Mouse (Mus musculus) naive thymus-derived CD4-positive, alpha-beta T cell, adult 2 months (primary cell): ENCODE results near the gene Vamp8.

Experiments
- DNase-seq: peaks from one replicate; pipeline ENCODE4 v3.0.0-alpha.2; 2011; ENCODE audit warnings: low read depth

The Vamp8 gene

DNA sequence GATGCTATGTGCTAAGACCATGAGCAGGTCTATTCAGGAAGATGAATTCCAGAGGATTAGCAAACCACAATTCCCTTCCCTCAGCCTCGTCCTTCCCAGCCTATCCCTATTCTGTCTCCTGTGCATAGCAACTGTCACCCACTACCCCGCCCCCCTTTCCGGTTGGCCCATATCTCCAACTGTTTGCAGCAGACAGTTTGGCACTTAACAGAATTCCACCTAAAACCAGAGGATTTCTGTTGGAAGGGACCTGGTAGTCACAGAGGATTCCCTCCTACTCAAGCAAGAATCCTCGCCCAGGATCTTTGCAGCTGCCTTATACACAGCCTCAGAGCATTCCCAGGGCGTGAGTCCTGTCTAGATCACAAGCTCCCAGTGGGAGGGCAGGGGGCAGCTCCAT, 19.4 kb downstream of the Vamp8 start:
- no peak for DNase-seq

DNA sequence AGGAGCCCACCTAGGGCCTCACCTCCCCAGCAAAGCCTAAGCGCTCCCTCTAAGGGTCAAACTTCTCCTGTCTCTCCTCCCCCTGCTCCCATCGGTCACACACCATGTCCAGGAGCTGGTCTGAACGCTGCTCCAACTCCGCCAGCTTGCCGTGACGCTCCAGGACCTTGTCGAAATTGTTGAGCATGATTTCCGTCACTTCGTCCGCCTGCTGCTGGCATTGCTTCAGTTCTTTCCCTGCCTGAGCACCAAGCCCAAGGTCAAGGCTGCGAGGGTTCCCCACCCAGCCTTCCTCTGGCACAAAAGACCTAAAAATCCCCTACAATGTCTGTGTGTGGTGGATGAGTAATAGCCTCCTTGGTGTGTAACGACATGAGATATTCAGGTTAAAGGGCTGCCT, 20.4 kb downstream of the Vamp8 start:
- DNase-seq, result no peak

DNA sequence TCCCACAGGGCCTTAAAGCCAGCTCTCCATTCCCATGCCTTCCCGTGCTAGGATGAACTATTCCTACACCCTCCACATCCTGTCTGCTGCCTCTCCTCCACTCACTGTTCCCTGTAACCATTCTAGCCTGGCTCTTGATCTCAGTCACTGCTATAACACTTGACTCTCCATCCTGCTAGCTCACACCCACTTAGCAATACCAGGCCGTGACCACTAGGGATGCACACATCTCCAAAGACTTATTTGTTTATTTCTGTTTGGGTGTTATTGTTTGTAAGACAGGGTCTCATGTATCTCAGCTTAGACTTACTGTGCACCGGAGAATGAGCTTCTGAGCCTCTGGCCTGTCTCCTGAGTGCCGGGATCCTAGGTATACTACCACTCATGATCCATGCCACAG, 20.9 kb downstream of the Vamp8 start:
- no peak for DNase-seq

DNA sequence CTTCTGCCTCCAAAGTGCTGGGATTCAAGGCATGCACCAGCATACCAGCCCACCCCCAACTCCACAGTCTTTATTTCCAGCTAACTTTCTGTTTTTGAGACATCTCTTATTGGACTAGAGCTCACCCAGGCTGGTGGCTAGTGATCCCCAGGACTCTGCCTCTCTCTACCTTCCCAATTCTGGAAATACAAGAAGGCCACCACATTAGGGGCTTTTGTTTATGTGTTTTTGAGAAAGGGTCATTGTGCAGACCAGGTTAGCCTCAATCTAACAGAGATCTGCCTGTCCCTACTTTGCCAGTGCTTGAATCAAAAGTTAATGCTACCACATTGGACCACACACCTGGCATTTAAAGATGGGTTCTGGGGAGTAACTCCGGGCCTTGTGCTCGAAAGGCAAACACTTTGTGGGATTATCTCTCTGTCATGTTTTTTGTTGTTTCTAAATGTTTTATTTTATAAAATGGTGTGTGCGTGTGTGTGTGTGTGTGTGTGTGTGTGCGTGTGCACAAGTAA, 23.0 kb downstream of the Vamp8 start:
- DNase-seq, result no peak

DNA sequence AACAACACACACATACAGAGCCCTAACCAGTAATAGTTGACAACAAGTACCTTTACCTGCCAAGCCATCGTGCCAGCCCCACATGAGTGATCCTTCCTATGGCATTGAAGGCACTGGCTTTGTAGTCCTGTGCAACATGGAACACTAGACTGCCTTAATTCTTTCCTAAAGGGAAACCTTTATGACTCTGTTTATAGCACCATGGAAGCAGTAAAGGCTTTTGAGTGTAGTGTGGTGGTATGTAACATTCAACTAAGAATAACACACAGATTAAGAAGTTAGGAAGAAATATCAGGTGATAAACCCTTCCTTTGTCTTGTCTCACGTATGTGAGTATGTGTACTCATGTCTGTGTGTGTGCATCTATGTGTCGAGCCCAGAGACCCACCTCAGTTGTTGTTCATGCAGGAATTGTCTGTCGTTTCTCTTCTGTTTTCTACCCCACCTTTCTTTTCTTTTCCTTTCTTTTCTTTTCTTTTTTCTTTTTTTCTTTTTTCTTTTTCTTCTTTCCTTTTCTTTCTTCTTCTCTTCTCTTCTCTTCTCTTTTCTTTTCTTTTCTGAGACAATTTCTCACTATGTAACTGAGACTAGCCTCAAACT, 23.6 kb downstream of the Vamp8 start, which contains the start of gene Rnf181:
Gene Rnf181 (minus strand): TSS at position 113 of the 600 bp plus-strand sequence.
- no peak for DNase-seq

DNA sequence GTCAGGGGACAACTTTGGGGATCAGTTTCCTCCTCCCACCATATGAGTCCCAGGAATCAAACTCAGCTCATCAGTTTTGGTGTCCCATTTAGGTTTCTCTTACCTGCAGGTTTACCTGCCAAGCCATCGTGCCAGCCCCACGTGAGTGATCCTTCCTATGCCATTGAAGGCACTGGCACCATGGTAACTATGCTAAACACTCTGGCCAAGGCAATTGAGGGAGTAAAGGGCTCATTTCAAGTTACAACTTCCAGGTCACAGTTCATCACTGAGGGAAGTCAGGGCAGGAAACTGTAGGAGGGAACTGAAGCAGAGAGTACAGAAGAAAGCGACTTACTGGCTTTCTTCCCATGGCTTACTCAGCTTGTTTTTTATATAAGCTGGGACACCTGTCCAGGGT, 24.2 kb downstream of the Vamp8 start:
- no peak for DNase-seq

DNA sequence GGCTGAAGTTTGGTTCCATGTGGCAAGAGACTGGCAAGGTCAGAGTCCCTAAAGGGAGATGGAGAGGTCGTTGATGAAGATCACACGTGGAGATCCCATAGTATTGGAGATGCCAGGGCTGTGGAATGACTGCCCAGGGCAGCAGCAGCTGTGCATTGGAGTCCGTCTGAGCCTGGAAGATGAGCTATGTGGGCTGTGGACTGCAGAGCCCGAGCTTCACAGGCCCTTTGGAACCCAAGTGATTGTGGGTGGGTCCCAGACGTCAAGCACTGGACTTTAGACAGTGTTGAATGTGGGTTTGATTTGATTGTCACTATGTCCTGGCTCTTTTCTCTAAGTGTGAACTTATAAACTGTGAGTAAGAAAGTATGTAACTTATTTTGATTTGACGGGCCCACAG, 25.5 kb downstream of the Vamp8 start:
- no peak for DNase-seq

DNA sequence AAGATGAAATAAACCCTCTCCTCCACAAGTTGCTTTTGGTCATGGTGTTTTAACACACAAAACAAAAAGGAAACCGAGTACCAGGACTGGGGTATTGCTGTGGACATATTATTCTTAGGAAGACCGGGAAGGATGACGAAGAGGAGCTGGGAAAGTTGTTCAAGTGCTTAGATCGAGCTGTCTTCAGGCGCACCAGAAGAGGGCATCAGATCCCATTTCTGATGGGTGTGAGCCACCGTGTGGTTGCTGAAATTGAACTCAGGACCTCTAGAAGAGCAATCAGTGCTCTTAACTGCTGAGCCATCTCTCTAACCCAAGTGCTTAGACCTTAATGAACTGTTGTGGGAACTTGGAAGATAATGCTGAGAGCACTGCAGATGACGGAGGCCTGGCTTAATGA, 26.5 kb downstream of the Vamp8 start:
- DNase-seq, result no peak

DNA sequence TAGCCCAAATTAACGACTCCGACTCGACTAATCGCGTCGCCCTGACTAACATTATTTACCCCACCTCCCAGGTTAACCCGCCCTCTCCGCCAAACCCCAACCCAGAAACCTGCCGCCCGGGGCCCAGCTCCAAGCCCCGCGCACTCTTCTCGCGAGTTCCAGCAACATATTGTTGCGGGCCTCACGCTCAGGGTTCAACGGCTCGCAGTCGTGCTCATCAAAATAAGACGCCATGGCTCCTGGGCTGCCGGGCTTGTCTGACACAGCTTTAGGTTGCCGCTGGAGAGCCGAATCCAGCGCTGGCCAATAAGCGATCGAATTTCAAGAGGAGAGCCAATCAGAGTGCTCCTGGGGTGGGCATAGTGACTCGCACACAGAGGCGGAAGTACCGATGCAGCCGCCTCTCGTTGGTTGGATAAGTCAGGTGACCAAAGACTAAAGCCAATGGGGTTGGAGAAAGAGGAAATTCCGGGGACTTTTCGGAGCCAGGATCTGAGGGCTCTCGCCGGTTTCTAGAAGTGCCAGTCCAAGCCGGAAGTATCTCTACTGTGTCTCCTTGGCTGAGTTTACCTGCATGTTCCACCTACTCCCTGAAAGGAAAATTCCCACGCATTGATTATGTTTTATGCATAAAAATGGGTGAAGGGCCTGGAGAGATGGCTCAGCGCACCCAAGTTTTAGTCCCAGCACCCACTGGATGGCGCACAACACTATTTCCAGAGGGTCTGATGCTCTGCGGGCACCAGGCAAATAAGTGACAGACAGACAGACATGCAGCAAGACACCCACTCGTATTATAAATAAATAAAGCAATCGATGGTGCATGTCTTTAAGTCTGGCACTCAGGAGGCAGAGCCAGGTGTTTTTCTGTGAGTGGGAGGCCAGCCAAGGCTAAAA, 28.1 kb downstream of the Vamp8 start:
- peak; percentile 97 for DNase-seq

DNA sequence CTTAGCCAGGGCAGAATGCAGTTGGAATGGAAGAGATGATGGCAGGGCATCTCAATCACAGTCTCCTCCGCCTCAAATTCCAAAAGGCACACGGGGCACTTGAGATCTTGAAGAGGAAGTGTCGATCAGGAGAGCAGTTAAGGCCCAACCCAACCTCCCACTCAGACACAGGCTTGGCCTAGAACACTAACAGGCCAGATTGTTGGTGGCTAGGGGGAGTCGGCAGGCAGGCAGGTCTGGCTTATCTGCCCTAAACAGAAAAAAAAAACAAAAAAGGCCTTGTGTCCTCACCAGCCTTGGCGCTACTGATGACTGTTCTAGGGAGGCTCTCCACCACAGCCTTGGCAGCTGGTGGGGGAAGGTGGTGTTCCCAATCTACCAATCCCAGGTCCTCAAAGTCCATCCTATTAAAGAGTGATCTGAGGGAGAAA, 29.4 kb downstream of the Vamp8 start:
- no peak for DNase-seq

DNA sequence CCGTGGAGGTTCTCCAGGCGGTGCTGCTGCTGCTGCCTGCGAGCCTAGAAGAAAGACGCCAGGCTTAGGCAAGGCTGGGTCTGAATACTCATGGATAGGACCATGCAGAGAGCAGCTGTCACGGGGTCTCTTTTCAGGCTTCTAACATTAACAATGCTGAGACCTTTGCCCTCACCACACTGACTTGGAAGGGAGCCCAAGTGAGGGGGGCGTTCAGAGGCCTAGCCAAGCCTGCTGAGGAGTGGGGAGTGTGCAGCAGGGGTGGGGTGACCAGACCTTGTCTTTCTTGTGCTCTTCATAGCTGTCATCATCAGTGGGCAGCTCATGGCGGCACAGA, 29.9 kb downstream of the Vamp8 start:
- no peak for DNase-seq

DNA sequence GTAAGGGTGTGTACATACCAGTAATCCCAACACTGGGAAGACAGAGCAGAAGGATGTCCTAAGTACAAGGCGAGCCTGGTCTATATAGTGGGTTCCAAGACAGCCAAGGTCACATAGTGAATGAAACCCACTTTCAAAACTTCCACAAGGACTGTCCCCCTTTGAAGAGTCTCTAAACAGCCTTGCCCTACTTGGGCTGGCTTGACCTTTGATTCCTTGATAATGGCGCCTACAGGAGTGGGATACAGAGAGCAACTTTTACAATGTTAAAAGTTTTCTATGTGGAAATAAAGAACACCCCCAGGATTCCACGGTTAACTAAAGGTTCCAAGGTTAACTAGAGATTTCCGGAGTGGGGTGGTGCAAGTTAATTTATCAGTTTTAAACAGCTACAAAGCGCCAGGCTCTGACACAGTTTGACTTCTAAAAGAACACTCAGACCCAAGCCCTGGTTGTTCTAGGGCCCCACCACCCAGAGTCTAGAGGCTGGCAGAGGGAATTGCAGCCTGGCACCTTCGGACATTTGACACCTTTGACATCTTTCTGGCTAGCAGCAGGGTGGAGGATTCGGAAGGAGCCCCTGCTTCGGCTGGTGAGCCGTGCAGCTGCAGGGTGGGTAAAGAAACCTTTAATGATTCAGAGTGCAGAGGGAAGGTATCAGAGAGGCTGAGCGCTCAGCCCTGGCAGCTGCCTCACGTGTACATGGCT, 30.5 kb downstream of the Vamp8 start:
- no peak for DNase-seq

DNA sequence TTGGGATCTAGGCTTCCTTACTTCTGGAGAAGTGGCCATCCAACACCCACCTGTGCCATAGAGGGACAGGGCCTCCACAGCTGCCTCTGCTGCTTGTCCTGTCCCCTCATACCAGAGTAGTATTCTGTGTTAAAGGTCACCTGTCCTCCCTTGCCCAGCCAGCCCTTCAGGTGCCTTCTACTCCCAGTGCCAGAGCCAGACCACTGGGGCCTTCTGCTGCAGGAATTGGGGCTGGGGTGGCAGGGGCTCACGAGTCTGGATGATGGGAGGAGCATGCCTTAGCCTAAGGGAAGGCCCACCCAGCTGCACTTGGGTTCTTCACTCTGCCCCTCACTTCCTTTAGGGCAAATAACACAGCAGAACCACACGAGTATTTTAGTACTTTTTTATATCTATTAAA, 31.2 kb downstream of the Vamp8 start:
- DNase-seq, result no peak

DNA sequence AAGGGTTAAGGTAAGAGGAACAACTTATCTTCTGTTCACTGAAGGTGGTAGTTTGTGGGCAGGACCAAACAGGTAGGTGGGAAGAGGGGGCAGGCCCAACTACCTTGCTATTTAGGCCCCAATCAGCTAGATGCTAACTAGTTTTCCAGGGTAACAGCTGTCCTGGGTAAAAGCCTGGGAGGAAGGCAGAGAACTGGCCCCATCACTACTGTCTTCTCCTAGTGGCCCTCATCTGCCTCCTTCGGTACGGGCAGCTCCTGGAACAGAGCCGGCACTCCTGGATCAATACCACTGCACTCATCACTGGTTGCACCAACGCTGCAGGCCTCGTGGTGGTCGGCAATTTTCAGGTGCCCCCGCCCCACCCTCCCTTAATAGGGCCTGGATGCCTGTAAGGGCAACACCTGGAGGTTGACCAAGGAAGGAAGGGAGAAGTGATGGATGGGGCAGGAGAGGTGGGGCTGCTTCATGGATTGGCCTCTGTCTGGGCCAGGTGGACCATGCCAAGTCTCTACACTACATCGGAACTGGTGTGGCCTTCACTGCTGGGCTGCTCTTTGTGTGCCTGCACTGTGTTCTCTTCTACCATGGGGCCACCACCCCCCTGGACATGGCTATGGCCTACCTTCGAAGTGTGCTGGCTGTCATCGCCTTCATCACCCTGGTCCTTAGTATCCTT, 32.3 kb downstream of the Vamp8 start:
- no peak for DNase-seq

DNA sequence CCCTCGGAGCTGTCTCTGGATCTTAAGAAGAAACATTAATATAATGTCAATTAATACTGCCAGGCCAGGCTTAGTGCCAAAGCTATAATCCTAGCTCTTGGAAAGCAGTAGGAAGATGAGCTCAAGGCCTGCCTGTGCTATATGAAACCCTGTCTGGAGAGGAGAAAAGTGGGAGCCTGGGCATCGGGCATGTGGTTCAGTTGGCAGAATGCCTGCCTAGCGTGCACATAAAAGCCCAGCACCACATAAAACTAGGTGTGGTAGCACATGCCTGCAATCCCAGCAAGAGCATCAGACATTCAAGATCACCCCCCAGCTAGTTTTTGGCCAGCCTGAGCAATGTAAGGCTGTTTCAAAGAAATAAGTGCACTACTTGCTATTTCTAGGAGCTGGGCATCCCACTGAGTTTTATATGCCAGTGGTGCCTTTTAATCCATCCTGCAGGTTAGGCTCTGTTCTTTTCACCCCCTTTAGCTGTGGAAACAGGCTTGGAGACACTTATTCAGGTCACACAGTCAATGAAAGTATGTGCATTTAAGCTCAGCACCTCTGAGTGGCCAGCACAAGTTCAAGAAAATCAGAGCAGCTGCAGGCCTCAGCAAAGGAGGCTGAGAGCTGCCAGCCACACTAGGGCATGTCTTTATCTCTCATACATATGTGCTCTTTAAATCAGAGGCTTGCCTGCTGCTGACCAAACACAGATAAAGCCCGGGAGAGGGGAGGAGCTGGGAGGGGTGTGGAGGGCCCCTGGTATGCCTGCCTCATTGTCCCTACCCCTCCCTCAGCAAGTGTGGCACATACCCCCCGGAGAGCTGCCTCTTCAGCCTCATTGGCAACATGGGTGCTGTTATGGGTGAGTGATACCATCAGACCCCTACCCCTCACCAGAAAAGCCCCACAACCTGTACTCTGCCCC, 33.1 kb downstream of the Vamp8 start:
- DNase-seq, result no peak

DNA sequence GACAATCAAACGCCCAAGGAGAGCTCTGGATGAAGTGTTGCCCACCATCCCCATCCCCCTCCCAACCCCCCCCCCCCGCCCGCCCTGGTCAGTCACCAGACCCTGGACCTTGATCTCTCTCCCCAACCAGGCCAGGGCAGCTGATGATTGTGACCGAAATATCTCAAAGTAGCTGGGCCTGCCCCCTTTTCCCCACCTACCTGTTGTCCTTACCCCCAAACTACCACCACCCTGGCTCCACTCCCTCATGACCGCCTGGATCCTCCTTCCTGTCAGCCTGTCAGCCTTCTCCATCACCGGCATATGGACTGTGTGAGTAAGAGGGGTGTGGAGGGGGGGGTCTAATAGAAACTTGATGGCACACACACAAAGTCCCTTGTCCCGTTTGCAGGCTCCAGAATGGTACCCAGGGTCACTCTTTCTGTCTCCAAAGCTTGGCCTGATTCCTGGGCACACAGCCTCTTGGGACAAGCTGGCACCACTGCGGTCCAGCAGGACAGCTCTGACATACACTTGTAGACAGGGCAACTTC, 34.4 kb downstream of the Vamp8 start:
- no peak for DNase-seq

DNA sequence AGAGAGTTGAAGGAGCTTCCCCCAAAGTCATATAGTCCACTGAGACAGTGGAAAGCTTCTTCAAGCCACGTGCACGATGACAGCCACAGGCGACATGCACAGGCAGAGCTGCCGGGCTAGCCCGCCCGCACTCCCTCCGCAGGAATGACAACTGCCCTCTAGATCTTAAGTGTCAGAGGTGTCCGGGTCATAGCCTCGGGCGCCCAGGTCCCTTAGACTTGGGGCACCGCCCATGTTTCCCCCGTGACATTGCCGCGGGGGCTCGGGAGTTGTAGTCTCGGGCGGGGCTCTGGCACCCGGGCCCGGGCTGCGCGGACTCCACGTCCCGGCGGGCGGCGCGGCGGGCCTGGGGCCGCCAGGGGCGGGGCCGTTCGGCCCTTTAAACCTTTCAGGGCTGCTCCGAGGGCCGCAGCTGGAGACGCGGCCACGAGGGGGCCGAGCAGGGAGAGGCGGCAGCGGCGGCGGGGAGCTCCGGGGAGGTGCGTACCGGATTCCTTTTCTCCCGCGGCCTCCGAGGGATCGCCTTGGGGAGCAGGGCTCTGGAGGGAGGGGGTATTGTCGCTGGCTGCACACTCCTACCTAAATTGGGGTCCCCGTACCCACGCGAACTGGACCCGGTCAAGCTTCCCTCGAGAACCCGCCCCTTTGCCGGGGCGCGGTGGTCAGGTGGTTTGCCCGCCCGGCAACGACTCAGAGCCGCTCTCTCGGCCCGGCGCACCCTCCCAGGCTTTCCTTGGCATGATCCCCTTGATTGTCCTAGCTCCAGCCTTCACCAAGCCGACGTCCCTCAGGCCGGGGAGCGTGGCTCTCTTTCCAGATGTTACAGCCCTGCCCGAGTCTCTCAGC, 35.2 kb downstream of the Vamp8 start, which contains the start of gene Tmem150a:
Gene Tmem150a (plus strand): TSS at position 382 of the 846 bp plus-strand sequence.
- peak; percentile 47 for DNase-seq

DNA sequence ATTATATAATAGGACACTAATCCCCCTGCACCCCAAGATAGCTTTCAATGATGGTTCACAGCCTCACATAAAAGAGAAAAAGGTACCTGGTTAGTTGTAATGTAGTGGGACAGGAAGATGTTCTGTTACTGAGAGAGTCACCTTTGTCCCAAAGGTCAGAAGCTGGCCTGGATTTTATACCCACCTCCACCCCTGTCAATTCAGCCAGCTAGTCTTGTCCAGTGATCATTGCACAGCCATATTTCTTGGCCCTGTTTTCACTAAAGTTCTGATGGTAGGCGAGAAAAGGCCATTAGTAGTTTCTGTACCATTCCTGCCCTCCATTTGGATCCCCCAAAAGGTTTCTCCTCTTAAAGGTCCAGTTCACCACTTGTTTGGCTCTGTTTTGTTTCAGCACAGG, 36.5 kb downstream of the Vamp8 start:
- DNase-seq, result no peak

DNA sequence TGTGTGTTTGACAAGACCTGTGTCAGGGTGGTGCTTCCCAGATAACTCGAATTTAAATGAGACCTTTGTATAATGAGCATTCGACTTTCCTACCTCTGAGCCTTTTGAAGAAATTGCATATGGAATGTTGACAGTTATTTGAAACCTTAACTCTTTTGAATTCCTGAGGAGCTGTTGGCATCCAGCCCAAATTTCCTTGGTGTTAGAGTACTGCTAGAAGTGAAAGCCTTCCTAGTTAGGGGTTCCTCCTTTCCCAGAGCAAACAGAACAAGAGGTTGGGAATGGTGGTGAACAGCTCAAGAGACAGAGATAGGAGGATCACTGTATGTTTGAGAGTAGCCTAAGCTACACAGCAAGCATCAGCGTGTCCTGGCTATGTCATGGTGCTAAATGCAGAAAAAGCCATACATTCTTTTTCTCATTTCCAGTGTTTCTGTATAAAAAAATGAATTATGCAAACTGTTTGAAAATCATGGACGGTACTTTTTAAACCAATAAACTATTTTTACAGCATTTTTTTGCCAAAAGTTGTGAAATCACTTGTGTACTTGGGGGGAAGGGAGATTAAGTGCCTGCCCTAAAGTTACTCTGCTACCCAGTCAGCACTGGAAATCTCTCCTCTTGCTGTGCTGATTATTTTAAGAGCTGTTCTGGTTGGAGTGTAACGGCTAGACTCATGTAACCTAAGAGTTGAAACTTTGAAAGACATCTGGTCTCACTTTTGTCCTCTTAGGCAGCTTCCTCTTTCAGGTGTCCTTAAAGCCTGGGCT, 37.7 kb downstream of the Vamp8 start:
- no peak for DNase-seq
